Mouse (Mus musculus) spleen, adult 2 months (tissue): ENCODE measurements around the gene Fam71f1. TPM values are rescaled to one million over a fixed set of nuclear protein-coding genes. Genes with fewer than 3 reads are reported as not detected.

ENCODE experiments used
- DNase-seq, 2 experiments: peaks; one replicate each; pipeline versions ENCODE4 v3.0.0 to v3.0.0-alpha.2; 2012 to 2021; ENCODE audit warnings: low spot score in 2 of 2, low read depth in 1 of 2
- H3K27ac ChIP-seq: fragments of 200-500 bp; 2 replicates; pipeline ENCODE4 v1.5.1; 2012; ENCODE audit warnings: low read length, inconsistent platforms; ENCODE audit not compliant: insufficient read depth
- H3K27me3 ChIP-seq: fragments of 200-500 bp; 2 replicates; pipeline ENCODE4 v1.6.1; 2012; ENCODE audit warnings: mild to moderate bottlenecking, moderate library complexity, low read length, inconsistent platforms; ENCODE audit not compliant: control insufficient read depth, insufficient read depth
- H3K36me3 ChIP-seq: fragments of 200-500 bp; 2 replicates; pipeline ENCODE4 v1.6.1; 2012; ENCODE audit warnings: mild to moderate bottlenecking, low read length, inconsistent platforms; ENCODE audit not compliant: control insufficient read depth, insufficient read depth
- H3K4me1 ChIP-seq: fragments of 200-500 bp; 2 replicates; pipeline ENCODE4 v1.6.1; 2011; ENCODE audit warnings: inconsistent platforms; ENCODE audit not compliant: control insufficient read depth, insufficient read depth, insufficient read length
- H3K4me3 ChIP-seq: fragments of 200-500 bp; 2 replicates; pipeline ENCODE4 v1.5.1; 2011; ENCODE audit warnings: mild to moderate bottlenecking, inconsistent platforms; ENCODE audit not compliant: insufficient read depth, insufficient read length; ENCODE audit errors: extremely low read depth
- CTCF ChIP-seq: fragments of 200-500 bp; IDR thresholded peaks from 2 replicates; pipeline ENCODE4 v1.5.1; 2011; ENCODE audit warnings: mild to moderate bottlenecking, inconsistent platforms; ENCODE audit not compliant: insufficient read depth, insufficient read length, insufficient replicate concordance; ENCODE audit errors: extremely low read depth
- POLR2A ChIP-seq: fragments of 200-500 bp; IDR thresholded peaks from 2 replicates; pipeline ENCODE4 v1.6.1; 2011; ENCODE audit warnings: low read depth, low read length, inconsistent platforms
- WGBS: fragments of 180-500 bp; shearing (Covaris S2); methylation state at CpG from one replicate; pipeline ENCODE4 v1.1.7; 2018; 5-methylcytosine and 5-hydroxymethylcytosine counted together
- polyA plus RNA-seq: library from polyadenylated mRNA; depleted of rRNA; stranded (reverse); fragments of >200 nt; gene quantifications from 2 replicates; pipeline ENCODE4 v1.2.3, GENCODE M21; 2012; rRNA removed

Gene Fam71f1
- not detected in 2 replicates for polyA plus RNA-seq

GRCm38 (mm10) chr6:29318879-29319278, at the start of gene Fam71f1:
TSS of gene Fam71f1 (plus strand) at chr6:29319140.
- no peak within 1 kb of the TSS for H3K27ac ChIP-seq
- 34% methylated on average over 3 of the region's 5 CpGs for WGBS
- TF ChIP-seq CTCF (no peak), POLR2A (no peak)
- H3K4me1 ChIP-seq: no peaks in the 10 kb centered on the region; the same call in 1 of the 2 replicates
- DNase-seq: no peak
- no peaks in the 10 kb centered on the region for H3K27me3 ChIP-seq
- no peaks in the 10 kb centered on the region for H3K36me3 ChIP-seq
- no peak within 1 kb of the TSS for H3K4me3 ChIP-seq

- Histone ChIP-seq H3K4me3 (no peak overlapping the region), H3K27me3 (no peaks in the 10 kb centered on the region), H3K36me3 (no peaks in the 10 kb centered on the region), H3K27ac (no peak overlapping the region), H3K4me1 (peaks cover 8% of the 10 kb centered on the region)
- no peak for DNase-seq
- TF ChIP-seq POLR2A: no peak
- TF ChIP-seq CTCF: no peak
- WGBS: under 1% methylated on average over 8 of the region's 8 CpGs
Measured at GRCm38 (mm10) chr6:29270961-29271360, 48.0 kb upstream of the Fam71f1 start.

DNA sequence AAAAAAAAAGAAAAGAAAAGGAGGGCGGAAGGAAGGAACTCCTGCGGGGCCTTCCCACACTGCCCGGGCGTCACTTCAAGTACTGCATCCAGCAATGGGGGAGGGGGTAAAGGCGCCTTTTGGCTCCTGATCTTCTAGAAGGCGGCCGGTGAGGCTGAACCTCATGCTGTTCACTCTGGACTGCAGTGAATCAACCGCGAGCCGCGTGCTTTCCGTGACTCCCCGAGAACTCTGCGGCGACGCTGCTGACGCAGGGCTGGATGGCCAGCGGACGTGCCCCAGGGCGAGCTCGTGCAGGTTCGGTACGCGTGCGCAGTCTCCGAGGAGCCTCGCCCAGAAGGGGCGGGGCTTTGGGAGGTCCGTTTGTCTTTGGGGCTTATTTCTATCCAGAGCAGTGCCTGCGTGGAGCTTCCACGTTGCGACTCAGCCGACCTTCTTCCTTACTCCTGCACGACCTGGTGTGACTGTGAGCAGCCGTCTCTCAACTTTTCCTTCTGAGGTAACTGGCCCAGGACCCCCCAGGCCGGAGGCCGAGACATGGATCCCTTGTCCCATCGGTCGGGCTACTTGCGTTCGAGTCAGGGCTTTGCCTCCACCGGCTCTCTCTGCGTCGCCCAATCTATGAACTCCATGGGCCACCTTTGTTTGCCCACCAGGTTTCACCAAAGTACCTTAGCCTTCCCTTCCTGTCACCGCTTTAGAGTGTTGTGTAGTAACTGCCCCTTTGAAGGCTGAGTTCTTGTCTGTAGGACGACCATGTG, 46.4 kb upstream of the Fam71f1 start, which contains the start of gene Hilpda:
TSS of gene Hilpda (plus strand) at position 177 of the 761 bp plus-strand sequence.
- TF ChIP-seq CTCF (no peak), POLR2A (peak; percentile 82)
- Histone ChIP-seq H3K4me3 (peak within 1 kb of the TSS; percentile 79), H3K27ac (peak within 1 kb of the TSS; percentile 94), H3K4me1 (peaks cover 8% of the 10 kb centered on the region), H3K27me3 (no peaks in the 10 kb centered on the region), H3K36me3 (no peaks in the 10 kb centered on the region)
- DNase-seq: peak; percentile 88 to 93
- under 1% methylated on average over 46 of the region's 46 CpGs for WGBS

- TF ChIP-seq POLR2A (no peak), CTCF (no peak)
- H3K4me3 ChIP-seq: no peak overlapping the region
- H3K4me1 ChIP-seq: peaks cover 4% of the 10 kb centered on the region
- no peak overlapping the region for H3K27ac ChIP-seq
- DNase-seq: no peak
- no peaks in the 10 kb centered on the region for H3K36me3 ChIP-seq
- WGBS: 98% methylated on average over 5 of the region's 5 CpGs
- no peaks in the 10 kb centered on the region for H3K27me3 ChIP-seq
Measured at GRCm38 (mm10) chr6:29276746-29277145, 42.2 kb upstream of the Fam71f1 start.

GRCm38 (mm10) chr6:29278513-29279267, 40.2 kb upstream of the Fam71f1 start:
- DNase-seq: peak in 1 of 2 experiments; percentile 49
- Histone ChIP-seq H3K27me3 (no peaks in the 10 kb centered on the region), H3K27ac (no peak overlapping the region), H3K4me1 (no peaks in the 10 kb centered on the region), H3K36me3 (no peaks in the 10 kb centered on the region), H3K4me3 (no peak overlapping the region)
- 43% methylated on average over 8 of the region's 8 CpGs for WGBS
- no peak for TF ChIP-seq POLR2A
- peak; percentile 14; the same call in 1 of the 2 replicates for TF ChIP-seq CTCF

GRCm38 (mm10) chr6:29279293-29279692, 39.6 kb upstream of the Fam71f1 start, which contains the start of gene Fam71f2:
TSS of gene Fam71f2 (plus strand) at chr6:29279593.
- WGBS: 79% methylated on average over 8 of the region's 8 CpGs
- no peak within 1 kb of the TSS for H3K4me3 ChIP-seq
- DNase-seq: no peak
- H3K36me3 ChIP-seq: no peaks in the 10 kb centered on the region
- H3K27me3 ChIP-seq: no peaks in the 10 kb centered on the region
- no peaks in the 10 kb centered on the region for H3K4me1 ChIP-seq
- no peak within 1 kb of the TSS for H3K27ac ChIP-seq
- no peak for TF ChIP-seq POLR2A
- TF ChIP-seq CTCF: no peak
